Mouse (Mus musculus): ENCODE data around the gene Fam167b. TPM values are rescaled to one million over a fixed set of nuclear protein-coding genes. Genes with fewer than 3 reads are reported as not detected.
A peak's percentile ranks its signal among the peaks of the same experiment; 100 is the strongest.

Gene Fam167b
- polyA plus RNA-seq, 2 experiments from 2014 or later: 1.3 to 1.6 TPM

- ATAC-seq: peak; percentile 96
Observed at GRCm38 (mm10) chr4:129600233-129601158, 22.1 kb upstream of the Fam167b start, which contains the start of the genes Eif3i and Tmem234. Gene Eif3i (minus strand): TSS chr4:129600648. Gene Tmem234 (plus strand): TSS chr4:129600668.

- no peak for ATAC-seq
Observed at GRCm38 (mm10) chr4:129588865-129589264, 10.5 kb upstream of the Fam167b start.

- no peak for ATAC-seq
Observed at GRCm38 (mm10) chr4:129586943-129587342, 8.6 kb upstream of the Fam167b start.

- ATAC-seq: no peak
Observed at GRCm38 (mm10) chr4:129585773-129586172, 7.4 kb upstream of the Fam167b start.

- peak; percentile 53 for ATAC-seq
Observed at GRCm38 (mm10) chr4:129584884-129585608, 6.7 kb upstream of the Fam167b start.

- ATAC-seq: no peak
Observed at GRCm38 (mm10) chr4:129584370-129584769, 6.0 kb upstream of the Fam167b start.

- no peak for ATAC-seq
Observed at GRCm38 (mm10) chr4:129582251-129582650, 3.9 kb upstream of the Fam167b start.

GRCm38 (mm10) chr4:129580347-129580746 is 2.0 kb upstream of the Fam167b start:
- ATAC-seq: peak; percentile 68

GRCm38 (mm10) chr4:129577688-129578087 is 661 bp downstream of the Fam167b start:
- no peak for ATAC-seq

- ATAC-seq: no peak
Observed at GRCm38 (mm10) chr4:129576863-129577491, 1.4 kb downstream of the Fam167b start.

- peak; percentile 71 for ATAC-seq
Observed at GRCm38 (mm10) chr4:129575171-129575844, 3.0 kb downstream of the Fam167b start.

- ATAC-seq: peak; percentile 61
Observed at GRCm38 (mm10) chr4:129573430-129573829, 4.9 kb downstream of the Fam167b start, which contains the start of gene Lck. Gene Lck (minus strand): TSS chr4:129573641.

- ATAC-seq: no peak
Observed at GRCm38 (mm10) chr4:129573093-129573370, 5.3 kb downstream of the Fam167b start.

- ATAC-seq: peak; percentile 7
Observed at GRCm38 (mm10) chr4:129572236-129573092, 5.9 kb downstream of the Fam167b start.

- ATAC-seq: peak; percentile 3
Observed at GRCm38 (mm10) chr4:129571551-129572084, 6.7 kb downstream of the Fam167b start.

GRCm38 (mm10) chr4:129570028-129570427 is 8.3 kb downstream of the Fam167b start:
- ATAC-seq: peak; percentile 47

- ATAC-seq: no peak
Observed at GRCm38 (mm10) chr4:129568366-129568765, 10.0 kb downstream of the Fam167b start.

GRCm38 (mm10) chr4:129565139-129565538 is 13.2 kb downstream of the Fam167b start:
- peak; percentile 50 for ATAC-seq

- no peak for ATAC-seq
Observed at GRCm38 (mm10) chr4:129563718-129564117, 14.6 kb downstream of the Fam167b start.

- no peak for ATAC-seq
Observed at GRCm38 (mm10) chr4:129561184-129561583, 17.2 kb downstream of the Fam167b start.

- ATAC-seq: peak; percentile 78
Observed at GRCm38 (mm10) chr4:129558321-129558955, 19.9 kb downstream of the Fam167b start.

Data from activated CD4-positive, CD25-positive, alpha-beta regulatory T cell, adult 4 months (primary cell).